Mouse (Mus musculus) neutrophil, adult 83 days (primary cell): Measurements from ENCODE around the gene Foxa3. TPM values are rescaled to one million over a fixed set of nuclear protein-coding genes. Genes with fewer than 3 reads are reported as not detected.

ENCODE experiments used
- total RNA-seq, 2 experiments: library from RNA; stranded (reverse); gene quantifications; one replicate each; pipeline ENCODE4 v1.2.4; 2023

Foxa3 gene
- total RNA-seq: not detected

GRCm38 (mm10) chr7:19023357-19023814, at the start of gene Foxa3:
Gene Foxa3, minus strand, starts transcription at chr7:19023538.

GRCm38 (mm10) chr7:19054047-19054776, 30.9 kb upstream of the Foxa3 start, which contains the start of gene Rsph6a:
Gene Rsph6a, plus strand, starts transcription at chr7:19054690.

GRCm38 (mm10) chr7:19024096-19024506, 763 bp upstream of the Foxa3 start, which contains the start of gene Sympk:
Gene Sympk, plus strand, starts transcription at chr7:19024377.

GRCm38 (mm10) chr7:19003902-19004630, 19.3 kb downstream of the Foxa3 start, which contains the start of gene Irf2bp1:
Gene Irf2bp1, plus strand, starts transcription at chr7:19004044.

GRCm38 (mm10) chr7:18990601-18991295, 32.6 kb downstream of the Foxa3 start, which contains the start of gene Mypop:
Gene Mypop, plus strand, starts transcription at chr7:18991245.

GRCm38 (mm10) chr7:18987100-18987499, 36.2 kb downstream of the Foxa3 start, which contains the start of gene Nanos2:
Gene Nanos2, plus strand, starts transcription at chr7:18987400.

Other genes starting within 250 kb of the Foxa3 start
- not detected for gene Psg19, start 225.0 kb downstream of the Foxa3 start, total RNA-seq
- gene Psg17, start 201.9 kb downstream of the Foxa3 start, total RNA-seq: not detected
- not detected for gene Mill2, start 183.6 kb downstream of the Foxa3 start, total RNA-seq
- gene Pglyrp1, start 152.2 kb downstream of the Foxa3 start, total RNA-seq: 1,000 to 10,000 TPM; 1,945 to 1,998 TPM
- 10 to 100 TPM; 12.4 to 17.8 TPM for gene Ccdc61, start 113.1 kb downstream of the Foxa3 start, total RNA-seq
- gene Nova2, start 97.7 kb downstream of the Foxa3 start, total RNA-seq: under 1 TPM in 1 of 2 experiments, not detected in 1; 0.04 TPM
- not detected for gene Nanos2, start 36.1 kb downstream of the Foxa3 start, total RNA-seq
- gene Mypop, start 32.3 kb downstream of the Foxa3 start, total RNA-seq: under 1 TPM; 0.24 to 0.35 TPM
- 10 to 100 TPM; 15.4 to 18.3 TPM for gene Irf2bp1, start 19.5 kb downstream of the Foxa3 start, total RNA-seq
- 10 to 100 TPM; 55.4 to 60.6 TPM for gene Sympk, start 839 bp upstream of the Foxa3 start, total RNA-seq
- not detected for gene Rsph6a, start 31.2 kb upstream of the Foxa3 start, total RNA-seq
- gene Dmwd, start 52.7 kb upstream of the Foxa3 start, total RNA-seq: 10 to 100 TPM; 13.9 to 23.0 TPM
- gene Dmpk, start 60.3 kb upstream of the Foxa3 start, total RNA-seq: 1 to 10 TPM; 4.6 to 7.9 TPM
- gene Six5, start 71.1 kb upstream of the Foxa3 start, total RNA-seq: 1 to 10 TPM in 1 of 2 experiments, under 1 TPM in 1; 0.35 to 1.1 TPM
- not detected for gene Gm4969, start 94.8 kb upstream of the Foxa3 start, total RNA-seq
- gene Fbxo46, start 96.3 kb upstream of the Foxa3 start, total RNA-seq: 10 to 100 TPM; 16.2 to 16.6 TPM
- 10 to 100 TPM; 10.4 to 10.8 TPM for gene Qpctl, start 125.8 kb upstream of the Foxa3 start, total RNA-seq
- 10 to 100 TPM; 44.8 to 49.2 TPM for gene Snrpd2, start 126.2 kb upstream of the Foxa3 start, total RNA-seq
- gene Gipr, start 142.6 kb upstream of the Foxa3 start, total RNA-seq: not detected
- 10 to 100 TPM; 59.9 to 73.3 TPM for gene Eml2, start 152.9 kb upstream of the Foxa3 start, total RNA-seq
- gene Gpr4, start 189.0 kb upstream of the Foxa3 start, total RNA-seq: not detected
- gene Opa3, start 204.8 kb upstream of the Foxa3 start, total RNA-seq: 10 to 100 TPM; 22.5 to 24.0 TPM
- gene Vasp, start 248.3 kb upstream of the Foxa3 start, total RNA-seq: 100 to 1,000 TPM; 586 to 605 TPM